Mouse (Mus musculus): ENCODE measurements around the gene Rnf7. TPM values are rescaled to one million over a fixed set of nuclear protein-coding genes. Genes with fewer than 3 reads are reported as not detected.

Rnf7 gene
- total RNA-seq, 2 experiments from 2014 or later: 62.0 to 66.0 TPM

DNA sequence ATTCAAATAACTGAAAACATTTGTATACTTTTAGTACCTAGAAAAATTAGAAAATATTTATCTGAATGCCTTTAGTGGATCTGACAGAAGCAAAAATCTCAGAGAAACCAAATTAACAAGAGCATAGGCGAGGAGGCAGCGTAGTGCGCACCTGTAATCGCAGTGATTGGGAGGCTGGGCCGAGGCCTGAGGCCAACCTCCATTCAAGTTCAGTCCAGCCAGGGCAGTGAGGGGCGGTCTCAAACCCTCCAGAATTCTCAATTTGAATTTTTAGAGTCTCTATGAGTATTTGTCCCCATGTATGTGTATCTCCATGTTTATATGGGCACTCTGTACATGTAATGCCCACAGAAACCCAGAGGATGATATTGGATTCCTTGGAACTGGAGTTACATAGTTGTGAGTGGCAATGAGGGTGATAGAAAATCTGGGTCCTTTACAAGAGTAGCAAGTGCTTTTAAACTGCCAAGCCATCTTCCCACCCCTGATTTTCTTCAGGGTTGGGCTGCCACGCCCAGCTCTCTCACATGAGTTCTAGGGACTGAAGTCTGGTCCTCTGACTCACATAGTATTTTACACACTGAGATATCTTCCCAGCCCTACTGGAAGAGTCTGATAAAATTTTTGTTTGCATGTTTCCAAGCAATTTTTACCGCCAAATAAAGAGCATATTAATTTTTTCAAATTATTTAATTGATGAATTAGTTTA, 8.1 kb downstream of the Rnf7 start:
- no peak for DNase-seq (ENCODE audit: low spot score in 2 of 2)

DNA sequence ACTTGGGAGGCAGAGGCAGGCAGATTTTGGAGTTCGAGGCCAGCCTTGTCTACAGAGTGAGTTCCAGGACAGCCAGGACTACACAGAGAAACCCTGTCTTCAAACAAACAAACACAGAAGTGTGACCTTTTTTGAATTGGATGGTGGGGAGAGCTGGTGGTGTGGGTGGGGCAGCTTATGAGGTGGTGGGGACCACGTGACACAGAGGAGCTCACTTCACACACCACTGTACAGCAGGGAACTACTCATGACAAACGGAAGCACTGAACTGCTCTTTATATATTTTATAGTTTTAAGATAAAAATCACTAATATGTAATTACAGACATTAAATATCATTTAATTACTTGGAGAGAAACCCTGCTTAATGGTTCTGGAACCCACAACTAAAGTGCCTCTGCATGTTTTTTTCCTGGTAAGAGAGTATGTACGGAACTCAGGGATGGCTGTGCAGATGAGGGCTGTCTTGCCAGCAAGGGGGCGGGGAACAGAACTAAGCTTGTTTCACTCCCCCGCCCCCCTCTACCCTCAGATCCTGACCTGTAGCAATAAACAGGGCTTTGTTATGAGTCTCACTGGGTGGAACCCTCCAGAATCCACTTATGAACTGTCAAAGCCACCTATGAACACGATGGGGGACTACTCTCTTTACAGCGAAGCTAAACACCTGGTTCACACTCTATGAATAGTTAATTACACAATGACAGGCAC, 8.8 kb downstream of the Rnf7 start:
- DNase-seq (ENCODE audit: low spot score in 2 of 2): peak in 1 of 2 experiments; percentile 29

DNA sequence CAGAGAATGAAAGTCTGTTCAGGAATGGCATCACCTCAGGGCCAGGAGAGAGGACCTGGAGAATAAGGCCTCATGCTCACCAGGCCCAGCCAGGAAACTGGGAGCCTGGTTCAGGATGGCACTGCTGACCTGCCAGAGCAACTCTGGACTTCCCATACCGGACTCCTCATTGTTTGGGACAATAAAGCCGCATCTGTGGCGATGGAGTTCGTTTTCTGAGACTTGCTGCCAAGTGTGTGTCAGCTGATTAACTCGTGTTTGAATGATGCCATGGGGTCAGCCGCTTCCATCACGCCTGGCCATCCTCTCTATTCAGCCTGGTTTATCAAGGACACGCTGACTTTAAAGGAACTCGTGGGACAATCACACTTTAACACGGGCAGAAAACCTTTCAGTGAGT, 14.8 kb downstream of the Rnf7 start:
- peak; percentile 19 to 66 for DNase-seq (ENCODE audit: low spot score in 2 of 2)

DNA sequence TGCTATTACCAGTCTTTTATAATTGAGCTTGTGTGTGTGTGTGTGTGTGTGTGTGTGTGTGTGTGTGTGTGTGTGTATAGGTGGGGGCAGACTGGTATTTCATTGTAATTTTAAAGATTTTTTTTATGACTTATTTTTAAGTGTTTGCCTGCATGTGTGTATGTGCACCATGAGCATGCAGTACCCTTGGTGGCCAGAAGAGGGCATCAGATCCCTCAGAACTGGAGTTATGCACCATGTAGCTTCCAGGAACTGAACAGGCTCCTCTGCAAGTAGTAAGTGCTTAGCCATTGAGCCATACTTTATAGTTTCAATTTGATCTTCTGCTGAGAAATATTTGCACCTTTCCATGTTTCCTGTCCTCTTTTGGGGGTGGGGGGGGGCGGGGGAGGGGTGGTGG, 16.9 kb downstream of the Rnf7 start:
- DNase-seq (ENCODE audit: low spot score in 2 of 2): no peak

DNA sequence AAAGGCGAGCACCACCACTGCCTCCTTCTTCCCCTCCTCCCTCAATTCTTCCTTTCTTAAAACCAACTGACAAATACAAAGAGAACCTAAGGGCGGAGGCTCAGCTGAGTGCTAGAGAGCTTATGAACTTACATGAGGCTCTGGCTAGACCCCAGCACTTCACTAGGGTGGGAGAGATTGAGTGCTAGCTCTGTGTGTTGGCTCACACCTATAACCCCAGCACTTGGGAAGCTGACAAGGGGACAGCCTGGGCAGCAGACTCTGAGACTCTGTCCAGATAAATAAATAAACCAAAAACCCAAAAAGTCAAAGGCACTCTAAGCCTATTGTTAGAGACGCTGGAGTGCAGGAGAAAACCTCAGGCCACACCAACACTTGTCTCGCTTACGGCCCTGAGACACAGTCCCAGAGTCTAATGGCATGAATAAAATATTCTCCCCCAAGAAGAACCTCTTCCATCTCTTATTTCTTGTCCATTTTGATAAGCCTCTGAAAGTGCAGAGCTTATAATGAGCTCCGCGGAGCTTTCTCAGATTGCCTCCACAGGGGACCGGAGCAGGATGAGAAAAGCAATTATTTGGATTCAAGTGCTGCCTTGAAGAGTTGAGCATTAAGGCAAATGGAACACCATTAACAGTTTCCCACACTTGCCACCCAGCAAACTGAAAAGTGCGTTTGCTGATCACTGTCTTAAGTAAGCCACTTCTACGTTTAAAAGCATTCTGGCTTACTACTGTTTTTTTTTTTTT, 18.2 kb downstream of the Rnf7 start:
- DNase-seq (ENCODE audit: low spot score in 2 of 2): no peak

DNA sequence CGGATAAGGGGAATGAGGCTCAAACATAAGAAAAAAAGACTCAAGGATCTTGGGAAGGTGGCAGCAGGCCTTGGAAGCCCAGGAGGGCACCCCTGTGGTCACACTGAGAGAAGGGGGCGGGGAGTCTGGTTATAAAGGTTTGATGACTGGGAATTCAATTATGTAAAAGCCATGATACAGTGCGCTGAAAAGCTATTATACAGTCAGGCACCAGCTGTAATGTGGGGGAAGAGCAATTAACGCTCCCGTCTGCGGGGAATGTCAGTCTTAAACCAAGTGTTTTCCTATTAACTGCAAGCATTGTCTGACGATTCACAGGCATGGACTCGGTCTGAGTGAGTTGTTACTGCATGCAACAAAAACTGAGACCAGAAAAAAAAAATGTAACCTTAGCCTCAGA, 22.9 kb downstream of the Rnf7 start:
- peak in 1 of 2 experiments; percentile 53 for DNase-seq (ENCODE audit: low spot score in 2 of 2)

DNA sequence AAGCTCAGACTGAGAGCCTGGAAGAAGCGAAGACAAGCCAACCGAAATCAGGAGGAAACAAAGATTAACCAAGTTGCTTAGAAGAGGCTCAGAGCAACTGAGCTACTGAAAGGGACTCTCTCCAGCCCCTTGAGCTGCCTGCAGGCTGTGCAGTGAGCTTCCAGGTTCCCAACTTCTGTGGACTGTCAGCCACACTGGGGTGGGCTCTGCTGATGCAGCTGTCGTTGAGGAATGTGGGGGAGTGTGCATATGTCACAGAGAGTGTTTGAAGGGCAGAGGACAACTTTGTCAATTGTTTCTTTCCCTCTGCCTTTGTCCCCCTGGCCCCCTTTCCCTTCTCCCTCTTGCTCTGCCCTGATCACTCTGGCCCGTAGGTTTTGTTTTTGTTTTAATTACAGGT, 25.5 kb downstream of the Rnf7 start:
- no peak for DNase-seq (ENCODE audit: low spot score in 2 of 2)

DNA sequence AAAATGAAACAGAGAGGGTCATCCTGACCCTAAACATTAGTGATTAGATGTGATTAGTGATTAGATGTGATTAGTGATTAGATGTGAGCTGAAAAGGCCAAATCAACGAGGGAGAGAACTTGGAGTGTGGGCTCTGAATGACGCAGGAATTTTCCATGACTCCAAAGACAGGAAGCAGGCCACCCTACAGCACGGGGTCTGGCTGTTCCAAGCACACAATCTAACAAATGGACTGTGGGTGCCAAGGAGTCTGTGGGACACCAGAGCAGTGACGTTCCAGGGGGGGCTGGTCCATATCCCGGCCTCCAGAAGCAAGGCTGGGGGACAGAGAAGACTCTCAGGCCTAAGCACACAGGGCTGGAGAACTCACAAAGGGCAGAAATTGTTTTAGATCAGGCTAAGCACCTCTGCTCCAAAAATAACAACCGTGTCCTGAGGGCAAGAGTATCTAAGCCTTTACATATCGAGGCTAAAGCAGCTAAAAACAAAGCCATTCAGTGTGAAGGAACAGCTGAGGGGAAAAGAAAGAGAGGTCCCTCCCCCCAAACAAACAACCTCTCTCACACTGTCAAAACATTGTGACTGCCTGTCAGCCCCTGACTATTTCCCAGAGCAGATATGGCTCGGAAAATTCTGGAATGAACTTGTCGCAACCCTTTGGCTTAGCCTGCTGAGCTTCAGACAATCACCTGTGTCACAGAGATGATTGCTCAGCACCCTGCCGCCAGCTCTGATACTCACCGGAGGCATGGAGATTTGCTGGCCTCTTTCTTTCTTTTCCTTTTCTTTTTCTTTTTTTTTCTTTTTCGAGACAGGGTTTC, 27.4 kb downstream of the Rnf7 start:
- DNase-seq (ENCODE audit: low spot score in 2 of 2): no peak

DNA sequence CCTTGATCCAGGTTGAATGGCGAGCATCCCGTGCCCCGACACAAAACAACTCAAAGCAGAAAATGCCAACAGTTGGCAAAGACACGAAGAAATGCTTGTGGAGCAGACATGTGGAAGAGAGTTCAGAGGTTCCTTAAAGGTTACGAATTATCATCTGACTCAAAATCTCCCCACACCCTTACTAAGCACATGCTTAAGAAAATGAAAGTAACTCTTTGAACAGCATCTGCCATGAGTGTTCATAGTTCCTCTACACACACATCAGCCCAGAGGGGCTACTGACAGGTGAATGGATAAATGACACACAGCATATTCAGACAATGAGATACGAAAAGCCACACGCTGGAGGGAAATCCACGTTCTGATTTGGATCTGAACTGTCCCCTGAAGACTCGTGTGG, 29.0 kb downstream of the Rnf7 start:
- DNase-seq (ENCODE audit: low spot score in 2 of 2): no peak

DNA sequence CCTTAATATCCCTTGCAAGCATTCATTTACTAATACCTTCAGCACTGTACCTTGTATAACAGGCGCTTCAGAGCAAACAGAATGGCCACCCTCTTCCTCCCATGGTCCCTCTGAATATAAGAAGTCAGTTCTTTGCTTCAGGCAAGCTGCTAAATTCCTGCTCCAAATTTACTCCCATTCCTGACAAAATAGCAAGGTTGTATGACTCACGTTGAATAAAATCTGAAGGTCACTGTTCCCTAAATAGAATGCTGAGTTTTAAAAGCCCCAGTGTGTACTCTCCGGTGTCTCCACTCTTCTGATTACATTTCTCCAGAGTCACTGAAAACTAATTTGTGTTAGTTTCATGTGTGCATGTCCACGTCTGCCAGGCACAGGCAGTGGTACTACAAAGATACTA, 33.1 kb downstream of the Rnf7 start:
- DNase-seq (ENCODE audit: low spot score in 2 of 2): no peak

DNA sequence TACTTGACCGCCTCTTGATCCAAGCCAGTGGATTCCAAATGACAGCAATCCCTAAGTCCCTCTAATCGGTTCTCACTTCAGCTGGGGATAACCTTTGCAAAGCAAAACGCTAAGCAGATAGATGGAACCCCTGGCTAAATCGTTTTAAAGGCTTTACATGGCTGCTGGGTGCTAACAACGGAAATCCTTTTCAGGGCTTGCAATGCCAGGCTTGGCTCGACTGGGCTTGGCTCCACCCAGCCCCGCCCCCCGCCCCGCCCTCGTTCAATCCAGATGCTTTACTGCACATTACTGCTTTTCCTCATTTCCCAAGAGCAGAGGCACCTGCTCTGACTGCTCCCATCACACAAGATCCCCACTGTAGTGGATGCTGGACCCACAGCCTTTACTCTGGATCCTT, 36.4 kb downstream of the Rnf7 start:
- DNase-seq (ENCODE audit: low spot score in 2 of 2): no peak

DNA sequence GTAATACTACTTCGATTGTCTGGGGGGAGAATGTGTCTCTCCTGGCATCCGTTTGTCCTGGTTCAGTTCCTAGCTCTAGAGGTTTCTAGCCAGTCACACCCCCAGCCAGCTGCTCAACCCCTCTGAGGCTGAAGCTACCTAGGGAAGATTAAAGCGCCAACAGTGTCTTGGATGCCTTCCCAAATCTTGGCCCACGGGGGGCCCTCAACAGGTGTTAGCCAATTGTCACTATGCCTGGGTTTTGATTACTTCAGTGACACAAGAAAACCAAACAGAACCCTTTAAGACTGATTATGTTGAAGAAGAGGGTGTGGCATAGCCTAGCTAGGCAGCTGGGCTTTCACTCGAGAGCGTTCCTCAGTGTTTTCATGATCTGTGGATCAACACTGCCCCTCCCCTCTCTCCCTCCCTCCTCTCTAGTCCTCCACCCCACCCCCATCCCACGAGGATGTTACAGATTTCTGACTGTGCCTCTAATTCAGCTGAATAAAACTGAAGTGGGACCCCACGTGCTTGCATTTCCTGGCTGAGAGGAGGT, 40.1 kb downstream of the Rnf7 start:
- no peak for DNase-seq (ENCODE audit: low spot score in 2 of 2)

DNA sequence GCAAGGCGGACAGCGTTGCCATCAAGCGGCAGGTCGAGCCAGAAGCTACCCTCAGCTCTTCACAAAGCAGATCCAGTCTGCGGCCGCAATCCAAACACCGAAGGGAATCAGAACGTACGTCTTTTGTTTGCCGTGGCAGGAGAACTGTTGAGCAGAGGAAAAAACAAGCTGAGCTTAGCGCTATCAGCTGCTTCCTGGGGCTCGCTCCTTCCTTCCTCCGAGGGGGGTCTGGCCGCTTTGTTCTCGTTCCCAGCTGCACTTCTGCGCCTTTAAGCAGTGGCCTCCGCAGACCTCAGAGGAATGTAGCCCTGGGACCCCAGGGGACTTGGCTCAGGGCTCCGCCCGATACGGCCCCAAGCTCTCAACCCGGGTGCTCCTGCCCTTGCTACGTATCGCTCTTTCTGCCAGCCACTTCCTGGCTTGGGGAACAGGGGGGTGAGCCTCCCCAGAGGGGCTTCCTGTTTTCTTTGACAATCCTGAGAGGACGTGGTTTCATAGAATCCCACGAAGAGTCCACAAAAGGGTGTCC, 40.6 kb downstream of the Rnf7 start:
- peak in 1 of 2 experiments; percentile 27 for DNase-seq (ENCODE audit: low spot score in 2 of 2)

DNA sequence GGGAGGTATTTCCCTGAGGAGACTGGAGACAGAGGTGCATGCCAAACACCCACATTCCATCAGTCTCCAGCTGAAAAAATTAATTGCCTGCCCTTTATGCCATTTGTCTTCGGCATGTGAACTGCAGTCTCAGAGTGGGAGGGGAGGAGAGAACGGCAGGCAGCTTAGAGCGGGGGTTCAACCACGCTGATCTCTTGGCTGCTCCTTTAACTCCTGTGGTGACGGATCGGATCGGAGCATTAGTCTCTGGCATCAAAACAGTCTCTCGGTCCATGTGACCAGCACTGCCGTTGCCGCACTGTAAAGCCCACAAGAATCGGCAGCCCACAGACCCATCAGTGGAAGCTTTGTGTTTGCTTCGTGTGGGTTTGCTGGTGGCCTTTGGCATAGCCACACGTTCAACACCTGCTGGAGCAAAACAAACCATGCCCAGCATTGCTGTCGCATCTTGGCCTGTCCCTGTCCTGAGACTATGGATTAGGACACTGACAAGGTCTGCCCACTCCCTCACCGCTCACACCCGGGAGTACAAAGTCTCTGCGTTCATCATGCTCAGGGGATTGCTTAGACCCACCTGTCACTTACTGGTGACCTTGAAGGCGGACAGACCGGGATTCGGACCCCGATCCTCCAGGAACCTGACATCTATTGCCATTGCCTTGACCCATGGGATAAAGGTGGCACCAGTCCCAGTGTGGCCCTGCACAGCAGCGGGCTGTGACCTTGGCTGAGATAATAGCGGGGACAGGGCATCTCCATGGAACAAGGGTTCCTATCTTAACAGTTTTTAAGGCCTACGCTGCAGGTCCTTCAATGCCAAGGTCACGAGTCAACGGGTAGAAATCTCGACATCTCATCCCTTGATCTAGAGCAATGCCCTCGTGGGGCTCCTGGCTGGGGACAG, 41.3 kb downstream of the Rnf7 start:
- no peak for DNase-seq (ENCODE audit: low spot score in 2 of 2)

DNA sequence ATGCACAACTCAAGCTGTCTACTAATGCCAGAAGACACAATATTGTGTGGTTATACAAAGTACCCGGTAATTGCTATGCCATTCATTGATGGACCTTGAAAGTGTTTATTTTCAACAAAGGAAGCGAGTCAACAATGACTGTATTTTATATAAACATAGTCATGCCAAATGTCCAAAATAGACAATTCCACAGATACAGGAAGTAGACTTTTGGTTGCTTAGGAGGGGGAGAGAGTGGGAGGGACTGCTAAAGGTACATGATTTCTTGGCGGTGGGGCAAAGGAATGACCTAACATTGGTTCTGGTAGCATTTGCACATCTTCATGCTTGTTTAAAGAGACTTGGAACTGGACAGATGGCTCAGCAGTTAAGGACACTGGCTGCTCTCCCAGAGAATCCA, 45.9 kb downstream of the Rnf7 start:
- no peak for DNase-seq (ENCODE audit: low spot score in 2 of 2)

DNA sequence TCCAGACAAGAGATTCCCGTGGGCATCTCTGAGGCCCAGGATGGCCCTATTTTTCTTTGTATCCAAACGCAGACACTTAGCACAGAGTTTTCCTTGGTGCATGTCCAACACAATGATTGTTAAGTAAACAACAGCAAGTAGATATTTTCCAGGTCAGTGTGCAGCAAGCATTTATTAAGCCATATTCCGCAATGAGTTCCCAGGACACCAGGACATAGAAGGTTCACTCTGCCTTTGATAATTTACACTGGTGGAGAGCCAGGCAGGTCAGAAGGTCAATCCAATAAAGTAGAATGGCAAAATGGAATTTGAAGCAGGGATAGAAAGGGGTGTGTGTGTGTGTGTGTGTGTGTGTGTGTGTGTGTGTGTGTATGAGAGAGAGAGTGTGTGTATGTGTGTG, 47.4 kb downstream of the Rnf7 start:
- no peak for DNase-seq (ENCODE audit: low spot score in 2 of 2)

DNA sequence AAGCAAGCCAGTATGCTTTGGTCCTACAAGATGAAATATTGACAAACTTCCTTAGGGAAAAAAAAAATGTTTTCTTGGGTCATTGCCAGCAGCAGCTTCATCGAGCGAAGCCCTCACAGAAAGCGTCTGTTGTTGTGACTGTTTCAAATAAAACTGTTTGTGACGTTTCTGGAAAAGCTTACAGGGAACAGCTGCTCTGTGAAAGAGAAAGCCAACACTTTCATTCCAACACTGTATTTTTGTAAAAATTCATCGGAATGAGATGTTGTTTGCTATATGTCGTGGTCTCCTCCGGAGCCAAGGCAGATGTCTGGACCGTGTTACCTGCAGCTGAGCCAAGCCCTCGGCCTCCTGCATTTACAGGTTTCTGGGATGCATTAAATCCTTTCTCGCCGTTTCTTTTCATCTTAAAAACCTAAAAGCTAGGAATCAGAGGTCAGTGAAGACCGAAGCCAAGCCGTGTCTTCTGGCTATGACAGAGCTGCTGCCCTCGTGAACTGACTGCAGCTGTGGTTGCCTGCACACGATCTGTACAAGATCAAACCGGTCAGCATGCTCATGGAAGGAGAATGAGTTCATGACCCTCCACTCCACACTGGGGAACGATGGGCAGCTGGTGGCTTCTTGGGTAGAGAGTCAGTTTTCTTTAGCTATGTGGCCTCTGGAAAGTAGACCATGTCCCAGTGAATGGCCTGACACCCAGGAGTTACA, 50.0 kb downstream of the Rnf7 start:
- DNase-seq (ENCODE audit: low spot score in 2 of 2): peak; percentile 28 to 73

DNA sequence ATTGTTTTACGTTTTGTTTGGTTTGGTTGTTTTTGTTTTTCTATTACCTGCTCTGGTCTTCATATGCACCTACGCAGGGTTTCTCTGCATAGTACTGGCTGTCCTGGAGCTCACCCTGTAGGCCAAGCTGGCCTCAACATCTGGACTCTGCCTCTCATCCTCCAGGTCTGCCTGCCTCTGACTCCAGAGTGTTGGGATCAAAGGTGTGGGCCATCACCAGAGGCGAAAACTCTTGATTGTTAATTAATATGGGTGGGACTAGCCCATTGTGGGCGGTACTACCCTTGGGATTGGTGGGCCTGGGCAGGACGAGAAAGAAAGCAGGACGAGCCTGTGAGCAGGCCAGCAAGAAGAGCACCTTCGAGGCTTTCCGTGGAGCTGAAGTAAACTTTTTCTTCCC, 54.4 kb downstream of the Rnf7 start:
- DNase-seq (ENCODE audit: low spot score in 2 of 2): no peak
